Mouse (Mus musculus): Measurements from ENCODE around the gene Tbx5. TPM values are rescaled to one million over a fixed set of nuclear protein-coding genes. Genes with fewer than 3 reads are reported as not detected.
"Not testable (repeated sequence)": the region's sequence is repeated elsewhere in the genome, so short reads cannot be mapped to it uniquely, and the experiment has no call there.

The Tbx5 gene
- total RNA-seq, 2 experiments from 2014 or later, result 0.09 TPM; not detected in 1

DNA sequence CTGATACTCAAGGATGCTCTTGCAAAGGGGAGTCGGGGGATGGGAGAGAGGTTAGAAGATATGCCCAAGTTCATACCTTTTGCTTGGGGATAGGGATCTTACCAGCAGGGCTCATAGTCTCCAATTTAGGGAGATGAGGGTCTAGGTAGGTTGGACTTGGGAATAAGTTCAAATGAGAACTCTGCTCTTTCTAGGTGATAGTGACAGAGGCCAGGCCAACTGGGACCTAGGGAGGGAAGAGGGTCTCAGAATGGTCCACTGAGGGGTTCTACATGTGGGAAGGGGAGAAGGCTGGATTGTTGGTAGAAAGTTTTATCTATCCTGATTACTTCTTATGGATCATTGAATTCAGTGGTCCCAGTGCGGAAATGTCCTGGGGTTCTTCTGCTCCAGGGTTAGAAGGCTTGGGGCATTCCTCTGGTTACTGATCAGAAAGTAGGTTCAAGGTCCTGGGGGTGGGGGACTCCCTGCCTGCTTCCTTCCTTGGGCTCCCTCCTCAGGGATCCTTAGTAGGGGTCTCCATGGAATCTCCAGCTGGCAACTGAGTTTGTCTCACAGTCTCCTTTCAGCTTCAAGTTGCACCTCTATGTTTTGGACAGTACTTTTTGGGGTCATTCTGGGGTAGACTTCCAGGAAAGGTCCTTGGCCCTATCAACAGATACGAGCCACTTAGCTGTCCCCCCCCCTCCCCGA, 10.4 kb downstream of the Tbx5 start:
- no peak for DNase-seq (ENCODE audit: low spot score)

DNA sequence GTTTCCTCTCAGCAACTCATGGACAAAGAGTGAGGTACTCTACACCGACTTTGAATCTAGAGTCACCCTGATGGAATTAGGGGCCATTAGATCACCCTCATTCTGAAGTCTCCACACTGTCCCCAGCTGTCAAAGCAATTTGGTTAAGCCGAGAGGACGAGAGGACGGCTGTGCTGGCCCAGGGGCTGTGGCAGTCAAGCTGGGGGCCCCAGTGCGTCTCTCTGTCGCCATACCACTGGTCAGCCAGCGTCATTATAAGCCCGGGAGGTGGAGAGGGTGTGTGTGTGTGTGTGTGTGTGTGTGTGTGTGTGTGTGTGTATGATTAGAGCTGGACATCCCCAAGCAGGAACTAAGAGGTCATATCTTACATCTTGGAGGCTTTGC, 10.9 kb downstream of the Tbx5 start:
- DNase-seq (ENCODE audit: low spot score), result no peak

DNA sequence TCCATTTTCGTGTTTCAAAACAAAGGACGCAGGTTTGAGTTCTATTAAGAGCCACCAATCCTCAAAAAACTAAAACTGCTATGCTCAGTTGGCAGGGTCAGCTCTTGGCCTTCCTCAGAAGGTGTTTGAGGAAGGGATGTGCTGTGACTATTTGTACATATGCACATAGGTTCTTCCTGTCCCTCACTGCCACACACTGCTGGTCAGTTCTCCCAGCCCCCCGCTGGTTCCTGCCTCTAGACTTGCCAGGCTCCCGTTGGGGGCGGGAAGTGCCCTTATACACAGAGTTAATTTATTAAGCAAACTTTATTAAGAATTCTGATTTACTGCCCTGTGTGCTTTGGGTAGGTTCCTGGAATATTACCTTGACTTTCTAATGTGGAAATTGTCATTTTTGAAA, 11.9 kb downstream of the Tbx5 start:
- no peak for DNase-seq (ENCODE audit: low spot score)

DNA sequence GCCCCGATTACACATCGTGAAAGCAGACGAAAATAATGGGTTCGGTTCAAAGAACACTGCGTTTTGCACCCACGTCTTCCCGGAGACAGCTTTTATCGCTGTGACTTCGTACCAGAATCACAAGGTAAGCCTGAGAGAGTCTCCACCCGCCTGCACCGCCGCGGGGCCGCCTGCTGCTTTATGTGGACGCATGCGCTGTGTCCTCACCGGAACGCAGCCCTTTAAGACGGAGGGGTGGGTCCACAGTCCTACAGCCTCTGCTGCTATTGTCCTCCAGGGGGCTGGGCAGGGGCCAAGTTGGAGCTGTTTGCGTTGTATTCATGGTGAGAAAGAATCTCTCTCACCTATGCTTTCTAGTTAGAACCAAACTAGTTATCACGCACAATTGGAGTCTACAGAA, 12.5 kb downstream of the Tbx5 start:
- DNase-seq (ENCODE audit: low spot score), result no peak

DNA sequence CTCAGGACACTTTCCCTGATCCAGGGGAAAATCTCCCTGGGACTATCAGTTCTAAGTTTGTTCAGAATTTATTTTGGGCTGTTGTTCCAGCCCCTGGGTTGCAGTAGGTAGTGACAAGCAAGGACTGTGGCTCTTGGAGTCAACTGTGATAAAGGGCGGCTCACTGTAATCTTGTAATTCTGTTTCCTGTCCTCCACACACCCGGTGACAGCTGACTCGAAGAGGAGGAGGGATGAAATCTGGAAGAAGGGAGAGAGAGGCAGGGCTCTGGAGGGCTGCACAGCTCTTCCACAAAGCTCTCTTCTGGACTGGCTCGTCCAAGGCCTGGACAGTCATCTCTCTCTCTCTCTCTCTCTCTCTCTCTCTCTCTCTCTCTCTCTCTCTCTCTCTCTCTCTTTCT, 24.6 kb downstream of the Tbx5 start:
- DNase-seq (ENCODE audit: low spot score), result no peak

DNA sequence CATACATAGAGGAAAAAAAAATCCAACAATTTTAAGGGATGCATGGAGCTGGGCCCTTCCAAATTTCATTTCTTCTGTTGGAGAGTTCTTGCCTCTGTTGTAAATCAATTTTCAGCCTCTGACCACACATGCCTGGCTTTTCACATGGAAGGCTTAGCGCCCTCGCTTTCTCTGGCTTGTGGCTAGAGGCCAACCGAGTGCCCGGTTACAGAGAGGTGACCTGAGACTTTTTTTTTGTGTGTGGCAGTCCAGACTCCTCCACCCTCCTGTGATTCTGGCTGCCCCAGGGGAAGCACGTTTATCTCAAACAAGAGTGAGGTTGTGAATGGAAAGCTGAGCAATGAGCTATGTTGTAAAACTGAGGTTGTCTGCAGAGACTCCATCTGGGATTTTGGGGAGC, 28.8 kb downstream of the Tbx5 start:
- no peak for DNase-seq (ENCODE audit: low spot score)

DNA sequence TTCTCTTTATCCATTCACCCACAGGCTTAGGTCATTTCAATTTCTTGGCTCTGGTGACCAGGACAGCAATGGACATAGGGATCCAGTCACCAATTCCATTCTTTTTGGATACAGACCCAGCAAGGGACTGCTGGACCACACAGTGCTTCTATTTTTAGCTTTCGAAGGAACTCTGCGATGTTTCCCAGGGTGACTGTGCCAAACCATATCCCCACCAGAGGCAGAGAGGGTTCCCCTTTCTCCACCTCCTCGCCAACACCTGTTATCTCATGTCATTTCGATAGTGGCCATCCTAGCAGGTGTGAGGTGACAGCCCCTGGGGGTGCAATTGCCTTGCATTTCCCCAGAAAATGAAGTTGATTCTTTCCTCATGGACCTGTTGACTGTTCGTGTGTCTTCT, 30.0 kb downstream of the Tbx5 start:
- no peak for DNase-seq (ENCODE audit: low spot score)

DNA sequence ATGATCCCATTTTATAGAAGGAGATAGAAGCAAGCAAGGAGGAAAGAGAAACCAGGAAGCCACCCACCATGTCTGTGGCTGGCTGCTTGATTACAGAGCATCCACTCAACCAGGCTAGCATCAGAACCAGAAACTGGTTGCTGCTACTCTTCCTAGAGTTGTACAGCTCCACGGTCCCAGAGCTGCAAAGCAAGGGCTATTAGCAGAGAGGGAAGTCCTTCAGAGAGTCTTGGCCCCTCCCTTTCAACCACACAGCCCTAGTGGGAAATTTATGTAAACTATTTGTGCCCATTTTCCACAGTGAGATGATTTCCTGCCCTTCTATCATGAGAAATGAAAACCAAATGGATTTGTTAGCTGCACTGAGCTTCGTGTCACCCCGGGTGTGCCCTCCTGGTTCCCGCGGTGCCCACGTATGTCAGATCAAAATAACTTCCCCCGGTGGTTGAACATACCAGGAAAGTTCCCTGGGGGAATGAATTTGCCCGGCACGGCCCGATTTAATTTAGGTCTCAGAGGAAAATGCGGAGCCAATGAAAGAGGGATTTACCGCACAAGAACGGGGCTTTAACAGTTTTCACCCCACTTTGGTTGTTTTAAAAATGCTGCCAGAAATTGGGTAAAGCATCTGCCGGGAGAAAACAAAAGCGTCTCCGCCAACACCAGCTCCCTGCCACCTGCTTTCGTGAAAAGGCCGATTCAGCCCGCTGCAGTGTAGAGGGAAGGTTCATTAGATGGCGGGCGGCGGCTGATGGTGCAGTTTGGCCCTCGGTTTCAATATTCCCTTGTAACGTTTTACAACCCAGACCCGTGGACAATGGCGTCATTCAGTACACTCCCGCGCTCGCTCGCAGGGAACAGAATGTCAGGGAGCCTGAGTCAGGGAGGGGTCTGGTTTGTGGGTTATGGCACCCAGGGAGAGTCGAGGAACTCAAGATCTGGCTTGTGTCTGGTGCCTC, 34.1 kb downstream of the Tbx5 start:
- DNase-seq (ENCODE audit: low spot score), result no peak

DNA sequence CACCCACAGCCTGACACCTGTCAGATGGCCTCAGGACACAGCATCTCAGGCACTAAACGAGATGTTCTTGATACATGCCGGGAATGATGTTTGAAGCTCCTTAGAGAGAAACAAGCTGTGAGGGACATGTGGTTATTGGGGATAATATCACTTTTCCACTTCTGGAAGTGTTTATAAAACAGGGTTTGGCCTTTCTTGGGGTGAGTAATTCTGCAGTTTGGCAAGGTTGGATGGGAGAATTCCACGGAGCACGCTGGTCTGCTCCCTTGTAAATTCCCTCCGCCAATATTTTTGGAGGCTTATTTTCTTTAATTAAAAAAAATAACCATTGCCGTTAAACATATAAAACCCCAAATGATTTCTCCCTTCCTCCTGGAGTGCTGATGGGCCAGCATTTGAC, 35.5 kb downstream of the Tbx5 start:
- DNase-seq (ENCODE audit: low spot score), result peak; percentile 31

DNA sequence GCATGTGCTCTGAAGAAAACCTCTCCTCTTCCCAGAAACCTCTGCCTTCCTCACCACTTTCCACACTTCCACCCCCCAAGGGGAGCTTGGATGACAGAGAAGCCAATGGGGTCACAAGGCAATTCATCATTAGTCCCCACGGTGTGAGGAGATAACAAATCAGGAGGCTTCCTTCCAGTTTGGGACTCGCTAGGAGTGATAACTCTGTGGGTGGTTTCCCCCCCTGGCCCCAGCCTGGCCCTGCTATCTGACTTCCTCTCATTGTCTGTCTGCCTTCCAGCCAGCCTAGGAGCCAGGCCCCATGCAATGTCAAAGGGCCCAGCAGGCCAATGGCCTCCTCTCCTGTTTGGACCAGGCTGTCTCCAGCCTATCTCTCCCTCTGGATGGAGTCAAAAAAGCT, 43.0 kb downstream of the Tbx5 start:
- DNase-seq (ENCODE audit: low spot score), result no peak

DNA sequence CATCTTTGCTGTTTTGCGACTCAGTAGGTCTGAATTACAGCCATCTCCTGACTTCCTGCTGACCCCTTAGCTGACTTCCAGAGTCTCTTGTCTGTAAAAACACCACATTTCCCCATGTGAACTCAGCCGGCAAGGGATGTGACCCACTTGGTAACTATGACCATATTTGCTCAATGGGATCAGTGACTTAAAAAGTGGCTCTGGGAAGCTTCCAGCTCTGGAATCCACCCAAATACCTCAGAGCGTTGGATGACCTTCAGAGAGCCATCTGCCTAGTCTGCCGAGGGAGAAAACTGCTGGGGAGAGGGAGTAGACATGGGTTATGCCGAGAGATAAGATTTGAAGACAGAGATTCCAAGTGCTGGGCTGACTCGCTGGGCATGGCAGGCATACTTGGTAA, 44.7 kb downstream of the Tbx5 start:
- no peak for DNase-seq (ENCODE audit: low spot score)

DNA sequence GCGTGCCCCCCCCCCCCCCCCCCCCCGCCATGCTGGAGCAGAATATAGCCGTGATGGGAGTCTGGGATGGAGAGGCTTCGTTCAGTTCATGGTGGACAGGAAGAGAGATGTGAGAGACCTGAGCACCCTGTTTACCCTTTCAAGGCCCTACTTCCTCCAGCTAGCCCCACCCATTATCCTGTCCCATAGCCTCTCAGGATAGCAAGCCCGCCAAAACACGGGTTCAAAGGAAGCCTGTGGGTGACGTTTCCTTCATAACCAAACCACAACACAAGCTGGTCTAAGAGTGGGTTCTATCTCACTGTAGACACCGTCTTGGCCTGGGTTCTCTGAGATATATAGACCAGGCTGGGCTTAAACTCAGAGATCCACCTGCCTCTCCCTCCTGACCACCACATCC, 53.1 kb downstream of the Tbx5 start:
- DNase-seq (ENCODE audit: low spot score), result no peak

DNA sequence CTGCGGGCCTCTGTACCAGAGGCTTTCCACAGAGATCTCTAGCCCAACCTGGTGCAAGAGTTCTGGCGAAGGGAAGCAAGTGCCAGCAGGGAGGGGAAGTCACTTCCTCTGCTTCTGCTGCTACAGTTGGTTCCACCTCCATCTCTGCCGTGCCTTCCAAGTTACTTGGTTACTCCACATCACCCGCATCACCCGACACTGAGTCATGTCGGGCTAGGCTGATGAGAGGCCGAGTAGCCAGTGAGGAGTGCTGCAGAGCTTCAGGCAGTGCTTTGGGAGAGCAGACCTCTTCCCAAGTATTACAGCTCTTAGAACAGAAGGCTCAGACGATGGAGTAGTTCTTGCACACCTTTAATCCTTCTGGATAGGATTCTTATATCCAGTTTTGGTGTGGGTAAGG, 54.9 kb downstream of the Tbx5 start:
- DNase-seq (ENCODE audit: low spot score), result no peak

DNA sequence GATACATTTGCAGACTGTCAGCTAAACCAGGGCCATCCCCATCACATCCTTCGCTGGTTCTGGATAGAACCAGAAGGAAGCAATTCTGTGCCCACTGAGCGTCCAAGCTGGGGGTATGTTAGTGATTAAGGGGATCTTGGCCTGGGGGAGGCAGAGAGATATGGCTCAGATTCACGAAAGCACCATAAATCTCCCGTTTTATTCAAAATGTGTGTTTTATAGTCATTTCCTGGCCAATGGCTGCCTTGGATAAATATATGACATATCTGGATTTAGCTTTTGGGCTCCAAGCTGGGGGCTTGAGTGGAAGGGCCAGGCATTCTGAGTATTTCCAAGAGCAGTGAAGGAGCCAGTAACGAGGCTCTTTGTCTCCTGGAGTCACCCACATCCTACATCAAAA, 59.5 kb downstream of the Tbx5 start:
- DNase-seq (ENCODE audit: low spot score), result no peak

DNA sequence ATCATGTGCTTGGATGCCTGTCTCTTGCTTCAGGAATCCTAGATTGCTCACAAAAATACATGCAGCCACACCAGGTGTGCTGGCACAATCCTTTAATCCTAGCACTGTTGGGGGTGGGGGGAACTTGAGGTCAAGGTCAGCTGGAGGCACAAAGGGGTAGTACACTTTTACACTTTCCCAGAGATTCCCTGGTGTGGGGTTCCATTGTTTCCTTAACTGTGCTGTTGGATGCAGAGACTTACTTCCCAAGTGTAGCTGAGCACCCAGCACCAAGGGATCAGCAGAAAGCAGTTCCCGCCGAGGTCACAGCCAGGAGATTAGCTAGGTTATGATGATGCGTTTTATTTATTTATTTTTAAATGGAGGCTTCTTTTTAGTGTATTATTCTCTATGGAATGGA, 60.6 kb downstream of the Tbx5 start:
- DNase-seq (ENCODE audit: low spot score), result no peak

DNA sequence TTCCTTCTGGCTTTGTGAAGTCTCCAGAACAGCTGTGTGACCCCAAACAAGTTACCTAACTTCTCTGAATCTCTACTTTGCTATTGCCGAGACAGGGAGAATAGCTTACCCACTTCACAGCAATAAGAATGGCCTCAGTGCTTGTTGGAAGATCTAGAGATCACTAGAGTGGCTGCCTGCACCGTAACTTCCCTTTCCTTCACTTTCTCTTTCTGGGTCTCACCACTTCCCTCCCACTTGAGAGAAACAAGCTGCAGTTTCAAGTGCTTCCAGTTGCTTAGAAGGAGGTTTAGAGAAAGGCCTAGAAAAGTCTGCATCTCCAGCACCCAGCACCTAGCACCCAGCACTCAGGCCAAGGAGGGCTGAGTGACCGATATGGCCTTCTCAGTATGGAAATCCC, 64.1 kb downstream of the Tbx5 start:
- no peak for DNase-seq (ENCODE audit: low spot score)

DNA sequence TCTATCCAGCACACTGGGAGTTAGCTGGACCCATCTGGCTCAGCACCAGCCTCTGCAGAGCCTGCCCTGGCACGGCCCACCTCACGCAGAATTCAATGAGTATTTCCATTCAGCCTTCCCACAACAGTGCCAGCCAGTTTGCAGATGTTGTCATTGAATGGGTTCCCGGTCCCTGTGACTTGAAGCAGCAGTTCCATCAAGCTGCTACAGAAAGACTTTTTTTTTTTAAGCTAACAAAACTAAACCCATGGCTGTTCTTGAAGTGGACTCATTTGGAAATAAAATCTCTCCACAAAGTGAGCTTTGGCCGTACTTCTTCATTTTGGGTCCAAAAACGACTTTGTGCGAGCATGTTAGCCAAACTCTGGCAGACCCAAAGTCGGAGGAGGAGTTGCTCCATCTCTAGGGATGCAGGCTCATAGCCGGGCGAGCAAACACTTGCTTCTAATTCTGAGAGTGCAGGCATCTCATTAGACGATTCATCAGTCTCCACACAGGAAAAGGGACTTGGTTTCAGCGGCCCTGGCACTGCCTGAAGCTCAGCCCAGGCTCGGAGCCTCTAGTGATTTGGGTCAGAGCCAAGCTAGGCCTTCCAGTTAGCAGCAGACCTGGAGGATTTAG, 84.2 kb downstream of the Tbx5 start:
- peak; percentile 48 for DNase-seq (ENCODE audit: low spot score)

DNA sequence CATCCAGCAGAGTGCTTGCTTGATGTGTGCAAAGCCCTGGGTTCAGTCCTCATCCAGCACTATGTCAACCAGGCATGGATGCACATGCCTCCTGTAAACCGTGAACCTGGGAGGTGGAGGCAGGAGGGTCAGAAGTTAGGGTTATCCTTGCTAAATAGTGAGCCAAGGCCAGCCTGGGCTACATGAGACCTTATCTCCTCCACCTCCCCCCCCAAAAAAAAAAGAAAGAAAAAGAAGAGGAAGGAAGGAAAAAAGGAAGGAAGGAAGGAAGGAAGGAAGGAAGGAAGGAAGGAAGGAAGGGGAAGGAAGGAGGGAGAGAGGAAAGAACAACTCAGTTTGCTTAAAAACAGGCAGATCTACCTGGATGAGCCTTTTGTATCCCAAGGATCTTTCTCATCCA, 85.9 kb downstream of the Tbx5 start:
- DNase-seq (ENCODE audit: low spot score), result not testable (repeated sequence)

DNA sequence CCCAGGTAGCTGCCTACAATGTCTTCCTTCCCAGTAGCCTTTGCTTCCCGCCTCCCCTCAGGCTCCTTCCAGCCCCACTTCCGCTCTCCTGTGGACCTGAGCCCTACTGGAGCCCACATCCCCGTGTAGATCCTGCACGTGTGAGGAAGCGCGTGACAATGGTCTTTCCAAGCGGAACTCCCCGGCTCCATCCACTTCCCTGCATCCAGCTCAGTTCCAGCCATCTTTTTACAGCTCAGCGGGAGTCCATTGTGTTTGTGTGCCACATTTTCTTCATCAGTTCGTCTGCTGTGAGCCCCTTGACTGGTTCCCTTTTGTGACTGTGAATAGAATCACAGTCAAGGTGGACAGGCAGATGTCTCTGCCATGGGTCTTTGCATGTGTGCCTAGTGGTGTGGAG, 88.5 kb downstream of the Tbx5 start:
- DNase-seq (ENCODE audit: low spot score), result no peak

DNA sequence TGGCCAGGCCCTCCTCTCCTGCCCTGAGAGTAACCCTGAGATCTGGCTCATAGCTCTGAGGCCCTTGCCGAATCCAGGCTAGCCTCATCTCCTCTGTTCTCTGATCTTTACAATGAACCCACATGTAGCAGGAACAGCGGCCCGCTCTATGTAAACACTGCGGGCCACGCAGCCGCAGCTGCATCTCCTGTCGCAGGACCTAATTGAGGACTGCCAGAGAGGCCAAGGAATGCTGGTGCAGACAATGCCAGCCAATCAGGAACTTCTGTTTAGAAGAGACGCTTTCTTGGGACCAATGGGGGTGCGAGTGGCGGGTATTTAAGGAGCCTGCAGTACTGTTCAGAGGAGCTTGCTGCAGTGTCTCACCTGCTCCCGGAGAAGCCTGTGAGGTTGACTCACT, 89.8 kb downstream of the Tbx5 start:
- no peak for DNase-seq (ENCODE audit: low spot score)

Measured in gastrocnemius, adult 18-20 months (tissue).